Mouse (Mus musculus) heart, adult 2 months (tissue): ENCODE results near the gene Cmss1.

Experiments used
- CTCF ChIP-seq: fragments of 200-600 bp; IDR thresholded peaks from 2 replicates; pipeline ENCODE4 v1.8.1; 2022; ENCODE audit warnings: antibody characterized with exemption, mild to moderate bottlenecking, moderate library complexity
- EP300 ChIP-seq: fragments of 200-500 bp; IDR thresholded peaks from 2 replicates; pipeline ENCODE4 v1.6.1; 2011; ENCODE audit warnings: low read depth, low read length, control low read depth; ENCODE audit not compliant: insufficient read depth
- POLR2A ChIP-seq: fragments of 200-500 bp; IDR thresholded peaks from 2 replicates; pipeline ENCODE4 v1.6.1; 2011; ENCODE audit warnings: mild to moderate bottlenecking, low read depth, low read length, control low read depth; ENCODE audit not compliant: insufficient read depth

- TF ChIP-seq CTCF: no peak
- TF ChIP-seq POLR2A: no peak
- TF ChIP-seq EP300: no peak
Observed at GRCm38 (mm10) chr16:57566215-57566614, 40.4 kb downstream of the Cmss1 start.
